Mouse (Mus musculus): ENCODE results near the gene Ptpn4. TPM values are rescaled to one million over a fixed set of nuclear protein-coding genes. Genes with fewer than 3 reads are reported as not detected.

Gene Ptpn4
- total RNA-seq, 1 experiment from 2014 or later = 20.9 TPM

DNA sequence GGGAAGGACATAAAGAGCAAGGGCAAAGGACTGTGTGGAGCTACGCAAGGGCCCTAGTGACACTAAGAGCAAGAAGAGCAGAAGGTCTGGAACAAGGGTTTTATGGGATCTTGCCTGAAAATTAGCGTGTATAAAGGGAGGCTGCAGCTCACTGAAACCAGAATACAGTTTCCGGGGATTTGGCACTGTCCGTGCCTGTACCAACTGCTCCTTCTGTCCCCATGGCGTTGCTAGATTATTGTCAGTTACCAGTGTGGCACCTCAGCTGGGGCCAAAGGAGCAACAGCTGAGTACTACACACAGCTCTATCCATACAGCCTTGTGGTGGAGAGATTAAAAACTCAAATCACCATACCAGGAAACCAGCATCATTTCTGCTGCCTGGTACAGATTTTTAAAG, 187.0 kb downstream of the Ptpn4 start:
- ATAC-seq (replicated peaks; ENCODE audit: insufficient number of reproducible peaks, low FRiP score, low TSS enrichment, poor library complexity, severe bottlenecking) = no peak

DNA sequence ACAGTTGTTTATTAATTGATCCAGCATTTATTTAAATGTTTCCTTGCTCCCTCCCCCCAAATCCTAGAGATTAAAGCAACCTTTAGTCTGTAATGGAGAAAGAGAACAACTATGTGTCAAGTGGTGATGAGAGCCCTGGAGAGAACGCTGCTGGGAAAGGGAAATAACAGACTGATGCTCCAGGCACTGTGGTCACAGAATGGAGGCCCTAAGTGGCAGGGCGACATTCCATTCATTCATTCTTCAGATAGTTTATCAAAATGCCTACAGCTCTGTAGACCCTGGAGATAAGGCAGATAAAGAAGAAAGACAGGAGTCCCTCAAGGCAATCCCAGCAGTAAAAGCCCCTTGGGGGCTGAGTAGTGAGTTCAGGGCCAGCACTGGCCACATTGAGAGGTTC, 187.8 kb downstream of the Ptpn4 start:
- no peak for ATAC-seq (replicated peaks; ENCODE audit: insufficient number of reproducible peaks, low FRiP score, low TSS enrichment, poor library complexity, severe bottlenecking)

DNA sequence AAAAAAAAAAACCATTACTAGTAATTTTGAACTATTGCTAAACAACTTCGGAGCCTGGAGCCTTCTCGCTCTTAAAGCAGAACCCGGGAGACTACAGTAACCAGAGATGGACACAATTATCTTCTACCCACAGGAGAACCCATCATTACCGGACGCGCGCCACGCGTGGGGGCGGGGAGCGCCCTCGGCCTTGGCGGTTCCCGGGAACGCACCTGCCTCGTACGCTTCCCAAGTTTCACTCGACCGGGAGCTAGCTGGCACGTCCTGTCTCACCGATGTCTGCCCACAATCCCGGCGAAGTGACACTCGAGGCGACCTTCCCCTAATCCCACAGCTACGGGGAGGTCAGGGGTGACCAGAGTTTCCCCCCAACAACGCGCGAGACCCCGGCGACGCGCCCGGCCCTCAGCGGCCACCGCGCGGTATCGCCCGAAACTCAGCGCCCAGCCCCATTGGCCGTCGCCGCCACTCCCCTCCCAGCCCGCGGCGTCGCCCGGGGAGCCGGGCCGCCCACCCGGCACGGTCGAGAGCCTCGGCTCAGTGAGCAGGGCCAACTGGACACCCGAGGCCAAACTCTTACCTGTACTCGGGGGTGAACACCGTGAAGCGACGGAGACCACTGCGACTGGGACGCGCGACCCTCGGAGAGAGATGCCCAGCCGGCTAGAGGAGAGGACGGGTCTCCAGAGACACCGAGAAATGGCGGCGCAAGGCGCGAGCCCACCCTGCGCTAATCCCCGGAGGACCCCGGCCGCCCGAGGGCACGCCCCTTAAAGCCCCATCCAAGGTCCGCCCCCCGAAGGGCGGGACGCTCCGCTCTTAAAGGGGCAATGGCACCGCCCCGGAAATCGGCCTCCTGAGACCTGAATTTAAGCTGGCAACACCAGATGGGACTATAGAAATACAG, 189.0 kb downstream of the Ptpn4 start, which contains the start of gene Epb41l5:
Epb41l5 (minus strand) TSS at position 796 of the 907 bp plus-strand sequence.
- ATAC-seq (replicated peaks; ENCODE audit: insufficient number of reproducible peaks, low FRiP score, low TSS enrichment, poor library complexity, severe bottlenecking) = peak; percentile 53; the same call in 1 of the 2 replicates

DNA sequence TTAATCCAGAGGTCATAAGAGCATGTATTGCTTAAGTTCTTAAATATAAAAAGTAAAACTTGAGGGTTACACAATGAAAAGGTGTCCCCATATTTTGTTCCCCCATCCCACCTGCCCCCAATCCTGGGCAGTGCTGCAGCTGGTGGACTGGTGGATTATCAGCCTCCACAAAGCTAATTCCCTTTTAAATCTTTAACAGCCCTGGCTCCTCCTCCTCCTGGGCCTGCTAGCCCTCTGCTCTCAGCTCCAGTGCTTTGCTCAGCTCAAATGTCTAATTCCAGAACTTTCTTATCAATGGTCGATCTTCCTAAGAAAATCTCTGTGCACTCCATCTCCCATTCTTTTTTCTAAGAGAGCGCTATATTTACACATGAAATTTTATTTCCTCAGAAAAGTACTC, 191.1 kb downstream of the Ptpn4 start:
- ATAC-seq (replicated peaks; ENCODE audit: insufficient number of reproducible peaks, low FRiP score, low TSS enrichment, poor library complexity, severe bottlenecking) = no peak

DNA sequence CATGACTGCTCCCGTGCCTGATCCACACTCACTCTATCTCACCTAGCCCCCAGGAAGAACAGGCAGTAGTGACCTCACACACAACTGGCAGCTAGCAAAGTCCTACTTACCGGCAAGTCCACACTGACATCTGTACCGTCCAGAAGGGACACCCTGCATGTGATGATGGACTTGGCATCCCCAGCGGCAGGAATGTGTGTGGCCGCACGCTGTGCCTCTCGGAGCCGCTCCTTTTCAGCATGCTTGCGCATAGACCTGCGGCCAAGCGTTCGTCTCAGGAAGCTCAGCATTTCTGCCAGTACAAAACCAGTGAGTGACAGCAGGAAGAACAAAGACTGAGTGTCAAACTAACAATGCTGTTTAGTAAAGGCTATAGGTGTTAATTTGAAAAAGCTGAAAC, 195.0 kb downstream of the Ptpn4 start:
- ATAC-seq (replicated peaks; ENCODE audit: insufficient number of reproducible peaks, low FRiP score, low TSS enrichment, poor library complexity, severe bottlenecking) = no peak

DNA sequence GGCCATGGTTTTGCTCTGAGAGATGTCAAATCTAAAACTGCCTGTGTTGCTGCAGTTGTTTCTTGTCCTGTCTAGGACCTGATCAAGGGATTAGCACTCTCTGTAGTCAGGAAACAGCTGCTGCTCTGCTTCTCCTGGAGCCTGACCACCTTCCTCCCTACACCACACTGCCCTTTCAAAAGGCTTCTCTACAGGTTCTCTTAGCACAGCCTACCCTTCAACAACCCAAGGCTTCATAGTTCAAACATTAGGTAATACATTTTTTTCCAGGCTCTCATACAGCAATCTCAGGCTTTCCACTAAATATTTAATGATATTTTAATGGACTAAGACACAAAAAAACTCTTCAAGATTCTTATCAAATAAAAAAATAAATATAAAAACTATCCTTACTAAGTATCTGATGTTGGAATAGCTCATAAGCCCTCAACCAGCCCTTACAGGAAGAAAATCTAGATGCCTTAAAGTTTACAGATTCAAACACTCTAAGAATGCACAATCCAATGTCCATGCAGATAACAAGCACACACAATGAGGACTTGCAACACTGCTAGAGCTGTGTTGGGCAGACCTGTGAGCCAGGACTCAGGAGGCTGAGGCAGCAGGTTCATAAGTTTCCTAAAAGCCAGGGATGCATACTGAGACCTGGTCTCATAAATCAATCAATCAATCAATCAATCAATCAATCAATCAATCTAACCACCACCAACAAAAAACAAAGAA, 196.2 kb downstream of the Ptpn4 start:
- no peak for ATAC-seq (replicated peaks; ENCODE audit: insufficient number of reproducible peaks, low FRiP score, low TSS enrichment, poor library complexity, severe bottlenecking)

DNA sequence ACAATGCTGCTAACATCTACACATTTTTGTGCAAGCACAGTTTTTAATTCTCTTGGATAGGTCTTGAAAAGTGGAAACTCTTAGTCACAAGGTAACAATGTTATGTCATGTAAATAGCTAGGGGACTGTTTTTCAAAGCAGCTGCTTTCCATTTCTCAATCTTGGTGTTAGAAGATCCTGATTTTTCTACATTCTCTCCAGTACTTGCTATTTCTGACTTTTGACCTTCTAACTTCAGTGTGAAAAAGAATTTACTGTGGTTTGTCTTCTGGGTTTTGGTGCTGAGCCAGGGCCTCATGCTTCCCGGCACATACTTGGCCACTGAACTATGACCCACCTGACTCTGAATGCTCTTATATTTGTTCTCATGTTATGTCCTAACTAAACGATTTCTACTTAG, 197.4 kb downstream of the Ptpn4 start:
- ATAC-seq (replicated peaks; ENCODE audit: insufficient number of reproducible peaks, low FRiP score, low TSS enrichment, poor library complexity, severe bottlenecking) = no peak

DNA sequence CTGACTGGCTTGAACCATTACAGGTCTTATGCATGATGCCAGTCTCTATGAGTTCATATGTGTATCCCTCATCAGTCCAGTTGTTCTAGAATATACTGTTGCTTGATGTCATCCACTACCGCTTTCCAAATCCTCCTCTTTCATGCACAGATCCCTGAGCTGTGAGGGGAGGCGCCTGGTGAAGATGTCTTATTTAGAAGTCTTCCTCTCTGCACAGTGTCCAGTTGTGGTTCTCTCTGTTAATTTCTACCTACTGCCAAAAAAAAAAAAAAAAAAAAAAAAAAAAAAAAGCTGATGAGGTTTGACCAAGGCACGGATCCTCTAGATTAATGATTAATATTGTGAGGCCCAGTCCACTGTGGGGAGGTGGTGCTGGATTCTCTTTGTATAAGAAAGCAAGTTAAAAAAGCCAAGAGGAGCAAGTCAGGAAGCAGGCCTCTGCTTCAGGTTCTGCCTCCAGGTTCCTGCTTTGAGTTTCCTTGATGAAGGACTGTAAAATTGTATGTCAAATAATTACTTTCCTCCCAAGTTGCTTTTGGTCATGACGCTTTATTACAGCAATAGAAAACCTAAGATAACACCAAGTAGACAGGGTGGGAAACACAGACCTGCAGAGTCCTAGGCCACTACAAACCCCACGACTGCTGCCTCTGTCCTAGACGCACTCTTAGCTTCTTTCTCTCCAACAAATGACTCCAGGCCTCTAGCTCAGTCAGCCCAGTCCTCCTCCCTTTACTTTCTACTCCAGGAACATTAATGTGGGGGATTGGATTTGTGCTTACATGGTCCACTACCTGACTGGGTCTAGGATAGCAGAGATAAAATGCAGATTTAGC, 200.0 kb downstream of the Ptpn4 start:
- no peak for ATAC-seq (replicated peaks; ENCODE audit: insufficient number of reproducible peaks, low FRiP score, low TSS enrichment, poor library complexity, severe bottlenecking)

DNA sequence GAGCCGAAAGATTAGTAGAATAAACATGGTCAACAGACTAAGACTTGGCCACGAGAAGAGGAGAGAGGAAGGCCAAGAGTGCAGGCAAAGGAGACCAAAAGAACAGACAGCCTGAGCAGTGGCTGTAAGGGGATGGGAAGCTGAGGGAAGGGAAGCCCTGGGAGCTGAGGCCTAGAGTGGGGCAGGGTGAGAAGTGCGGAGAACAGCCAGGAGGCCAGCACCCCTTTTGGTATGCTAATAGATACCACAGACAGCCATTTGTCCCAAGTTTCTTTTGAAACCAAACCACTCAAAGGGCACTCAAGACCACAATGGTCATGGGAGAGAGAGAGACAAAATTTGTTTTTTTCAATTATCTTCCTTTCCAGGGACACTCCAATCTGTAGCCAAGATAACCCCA, 202.7 kb downstream of the Ptpn4 start:
- no peak for ATAC-seq (replicated peaks; ENCODE audit: insufficient number of reproducible peaks, low FRiP score, low TSS enrichment, poor library complexity, severe bottlenecking)

DNA sequence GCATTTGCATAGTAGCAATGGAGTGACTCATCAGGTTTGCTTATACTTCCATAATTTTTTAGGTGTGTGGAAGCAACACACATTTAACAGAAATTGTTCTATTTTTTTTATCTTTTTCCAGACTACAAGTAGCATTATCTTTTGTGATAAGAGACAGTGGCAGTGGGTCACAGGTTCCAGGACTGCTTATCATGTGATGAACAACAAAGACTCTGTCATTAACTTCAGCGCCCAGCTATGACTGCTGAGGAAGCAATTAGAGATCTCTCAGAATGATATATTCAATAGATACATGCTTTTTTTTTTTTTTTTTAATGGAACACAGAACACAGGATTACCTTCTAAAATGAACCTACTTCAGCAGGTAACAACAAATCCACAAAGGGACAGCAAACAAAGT, 207.0 kb downstream of the Ptpn4 start:
- no peak for ATAC-seq (replicated peaks; ENCODE audit: insufficient number of reproducible peaks, low FRiP score, low TSS enrichment, poor library complexity, severe bottlenecking)

DNA sequence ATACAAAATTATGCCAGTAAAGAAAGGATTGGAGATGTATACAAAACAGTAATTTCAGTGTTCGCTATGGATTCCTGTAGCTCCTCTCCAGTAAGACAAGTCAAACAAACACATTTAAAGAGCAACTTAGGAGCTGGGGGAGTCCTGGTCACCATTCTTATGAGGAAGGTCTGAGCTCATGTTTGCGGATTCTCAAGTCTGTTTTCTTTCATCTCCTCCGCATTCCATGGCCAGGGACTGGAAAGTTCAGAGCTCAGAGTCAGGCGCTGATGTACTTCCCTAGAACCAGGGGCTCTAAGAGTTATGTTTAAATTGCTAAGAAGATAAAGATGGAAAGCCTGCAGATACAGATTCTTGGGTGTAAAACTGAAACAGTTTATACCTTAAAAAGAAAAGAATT, 210.6 kb downstream of the Ptpn4 start:
- ATAC-seq (replicated peaks; ENCODE audit: insufficient number of reproducible peaks, low FRiP score, low TSS enrichment, poor library complexity, severe bottlenecking) = no peak

DNA sequence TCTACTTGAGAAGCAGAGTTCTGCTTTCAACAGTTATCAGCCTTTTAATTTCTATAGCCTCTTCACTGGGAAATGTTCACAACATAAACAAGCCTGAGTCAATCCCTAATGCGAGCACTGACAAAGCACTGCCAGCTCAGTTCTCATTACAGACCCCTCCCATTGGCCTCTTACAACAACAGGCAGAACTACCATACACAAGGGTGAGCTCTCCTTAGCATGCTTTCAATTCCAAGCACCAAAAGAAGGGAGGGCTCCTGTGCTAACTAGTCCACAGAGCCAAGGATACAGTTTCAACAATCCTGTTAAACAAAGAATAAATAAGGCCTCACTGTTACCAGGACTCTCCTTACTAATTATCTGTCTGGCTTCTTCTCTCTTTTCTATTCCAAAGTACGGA, 213.0 kb downstream of the Ptpn4 start:
- no peak for ATAC-seq (replicated peaks; ENCODE audit: insufficient number of reproducible peaks, low FRiP score, low TSS enrichment, poor library complexity, severe bottlenecking)

DNA sequence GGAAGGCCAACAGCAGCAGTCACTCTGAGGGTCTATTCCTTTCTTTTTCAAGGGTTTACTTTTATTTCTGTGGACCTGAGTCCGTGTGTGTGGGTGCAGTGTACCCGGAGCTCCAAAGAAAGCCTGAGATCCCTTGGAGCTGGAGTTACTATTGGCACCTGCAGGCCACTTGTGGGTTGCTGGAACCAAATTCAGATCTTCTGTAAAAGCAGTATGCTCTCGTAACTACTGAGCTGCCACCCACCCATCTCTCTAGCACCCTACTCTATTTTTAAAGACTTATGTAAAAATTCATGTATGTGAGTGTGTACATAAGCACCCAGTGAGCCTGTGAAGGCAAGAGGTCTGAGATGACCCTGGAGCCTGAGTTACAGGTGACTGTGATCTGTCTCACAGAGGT, 232.0 kb downstream of the Ptpn4 start:
- no peak for ATAC-seq (replicated peaks; ENCODE audit: insufficient number of reproducible peaks, low FRiP score, low TSS enrichment, poor library complexity, severe bottlenecking)

Other genes with a start within 250 kb of the Ptpn4 start
- 0.19 to 1.3 TPM (median 0.76 TPM) in 3 replicates for gene Epb41l5, start 188.6 kb downstream of the Ptpn4 start, total RNA-seq (2017)
- 0.64 to 3.5 TPM (median 0.76 TPM) in 3 replicates for gene Tmem177, start 75.6 kb upstream of the Ptpn4 start, total RNA-seq (2017)
- gene Cfap221, start 159.6 kb upstream of the Ptpn4 start, total RNA-seq (2017) = not detected in 3 replicates
- not detected in 3 replicates for gene Sctr, start 169.3 kb upstream of the Ptpn4 start, total RNA-seq (2017)
- 3.2 to 9.4 TPM (median 8.2 TPM) in 3 replicates for gene Tmem37, start 236.5 kb upstream of the Ptpn4 start, total RNA-seq (2017)